Mouse (Mus musculus) forelimb bud, embryonic 11.5 days (tissue): ENCODE data around the gene Olfr491.

Experiments
- DNase-seq: peaks from one replicate; pipeline ENCODE4 v3.0.0-alpha.2; 2012; ENCODE audit warnings: low read depth, low spot score

The Olfr491 gene

DNA sequence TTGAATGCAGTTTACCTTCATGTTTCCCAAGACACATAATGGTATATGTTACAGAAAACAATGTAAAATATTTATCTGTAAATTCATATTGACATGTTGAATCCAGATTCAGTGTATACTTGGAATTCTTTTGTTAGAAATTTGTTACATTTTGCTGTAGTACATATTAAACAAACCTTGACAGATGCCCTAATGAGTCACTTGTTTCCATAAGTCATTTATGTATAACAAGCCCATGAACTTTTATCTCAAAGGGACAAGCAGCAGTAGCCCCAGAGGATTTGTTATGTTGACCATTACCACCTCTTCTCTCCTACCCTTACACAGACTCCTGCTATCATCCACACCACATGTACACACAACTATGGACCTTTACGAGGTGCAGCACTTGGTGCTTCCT lies at the start of gene Olfr491:
TSS of gene Olfr491 (plus strand) at position 301 of the 400 bp plus-strand sequence.
- no peak for DNase-seq

DNA sequence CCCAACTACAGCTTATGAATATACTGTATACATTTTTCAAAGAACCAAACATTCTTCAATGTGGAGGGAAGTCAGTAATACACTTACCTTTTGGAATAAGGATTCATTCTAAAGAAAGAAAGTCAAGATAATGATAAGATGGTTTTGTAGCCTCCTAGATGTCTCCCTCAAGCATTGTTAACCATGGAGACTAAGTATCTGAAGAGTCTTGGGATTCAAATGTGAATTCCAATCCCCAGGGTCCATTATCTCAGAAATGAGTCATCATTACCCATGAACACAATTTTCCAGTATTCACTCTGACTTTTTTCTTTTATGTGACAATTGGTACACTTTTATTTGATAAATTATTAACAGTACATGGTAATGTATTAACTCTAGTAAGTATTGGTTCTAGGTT lies 24.4 kb upstream of the Olfr491 start, which contains the start of gene Olfr490:
TSS of gene Olfr490 (minus strand) at position 101 of the 400 bp plus-strand sequence.
- no peak for DNase-seq

DNA sequence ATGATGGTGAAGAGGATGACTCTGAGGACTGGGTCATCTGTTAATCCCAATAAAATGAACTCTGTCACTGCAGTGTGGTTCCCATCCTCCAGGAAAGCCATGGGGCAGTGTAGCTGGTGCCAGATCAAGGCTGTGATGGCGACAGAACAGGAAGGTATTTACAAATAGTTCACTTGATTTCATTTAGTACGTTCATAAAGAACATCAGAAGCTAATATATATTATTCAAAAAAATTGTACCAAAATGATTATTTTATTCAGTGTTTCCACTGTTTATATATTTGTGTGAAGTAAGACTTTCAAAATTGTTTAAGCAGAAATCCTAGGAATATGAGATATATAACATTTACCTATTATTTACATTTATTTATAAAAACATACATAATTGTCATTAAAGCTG lies 10.3 kb downstream of the Olfr491 start, which contains the start of gene Olfr492:
TSS of gene Olfr492 (minus strand) at position 101 of the 400 bp plus-strand sequence.
- DNase-seq, result no peak

DNA sequence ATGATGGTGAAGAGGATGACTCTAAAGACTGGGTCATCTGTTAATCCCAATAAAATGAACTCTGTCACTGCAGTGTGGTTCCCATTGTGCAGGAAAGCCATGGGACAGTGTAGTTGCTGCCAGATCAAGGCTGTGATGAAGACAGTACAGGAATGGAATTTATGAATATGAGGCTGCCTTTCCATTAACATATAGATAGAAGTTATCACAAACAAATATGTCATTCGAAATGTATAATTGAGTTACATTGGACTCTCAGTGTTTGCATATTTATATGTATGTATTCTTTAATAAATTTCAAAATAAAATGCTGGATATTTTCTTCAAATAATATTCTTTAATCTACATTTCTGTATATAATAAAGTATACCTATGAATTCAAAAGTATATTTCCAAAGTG lies 33.6 kb downstream of the Olfr491 start, which contains the start of gene Olfr493:
TSS of gene Olfr493 (minus strand) at position 101 of the 400 bp plus-strand sequence.
- DNase-seq, result no peak

DNA sequence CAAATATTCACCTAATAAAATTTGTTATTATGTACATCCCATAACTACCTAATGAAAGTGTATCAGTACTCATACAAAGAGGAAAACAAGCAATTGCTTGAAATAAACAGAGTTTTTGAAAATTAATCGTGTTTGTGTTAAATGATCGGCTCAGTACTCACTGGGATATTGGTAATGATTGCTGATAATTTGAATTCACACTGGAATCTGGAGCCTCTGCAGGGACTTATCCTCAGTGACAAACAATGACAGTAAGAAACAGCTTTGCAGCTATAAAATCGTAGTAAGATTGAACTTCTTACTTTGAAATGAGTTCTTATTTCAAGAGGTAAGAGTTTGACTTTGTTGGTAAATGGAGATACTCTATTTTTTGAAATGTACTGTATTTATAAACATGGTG lies 51.8 kb downstream of the Olfr491 start, which contains the start of gene Olfr494:
TSS of gene Olfr494 (plus strand) at position 301 of the 400 bp plus-strand sequence.
- no peak for DNase-seq
